Mouse (Mus musculus): ENCODE data around the gene Tmem86b. TPM values are rescaled to one million over a fixed set of nuclear protein-coding genes. Genes with fewer than 3 reads are reported as not detected.

Tmem86b gene
- total RNA-seq, 2 experiments from 2014 or later: 14.4 to 21.5 TPM

Small RNA genes within 50 kb of the gene (microRNA-seq; reads per million reads assigned to microRNA genes)
- 0 reads per million in 2 experiments for gene Gm23577

Other genes with a start within 250 kb of the Tmem86b start
- gene Gp6, start 233.7 kb downstream of the Tmem86b start, total RNA-seq (2021): not detected
- gene Rdh13, start 185.8 kb downstream of the Tmem86b start, total RNA-seq (2021): 10 to 100 TPM; 26.6 to 27.8 TPM
- gene Eps8l1, start 170.7 kb downstream of the Tmem86b start, total RNA-seq (2021): 1 to 10 TPM; 4.3 to 5.4 TPM
- 100 to 1,000 TPM; 146 to 164 TPM for gene Ppp1r12c, start 129.7 kb downstream of the Tmem86b start, total RNA-seq (2021)
- gene Tnnt1, start 115.0 kb downstream of the Tmem86b start, total RNA-seq (2021): 1 to 10 TPM; 1.1 to 4.2 TPM
- gene Tnni3, start 107.2 kb downstream of the Tmem86b start, total RNA-seq (2021): 1 to 10 TPM in 1 of 2 experiments, under 1 TPM in 1; 0.70 to 1.3 TPM
- gene Dnaaf3, start 99.0 kb downstream of the Tmem86b start, total RNA-seq (2021): under 1 TPM; 0.38 to 0.65 TPM
- 100 to 1,000 TPM; 203 to 220 TPM for gene Syt5, start 83.9 kb downstream of the Tmem86b start, total RNA-seq (2021)
- under 1 TPM; 0.28 to 0.40 TPM for gene Ptprh, start 27.4 kb downstream of the Tmem86b start, total RNA-seq (2021)
- gene Ppp6r1, start 27.6 kb upstream of the Tmem86b start, total RNA-seq (2021): 100 to 1,000 TPM; 134 to 136 TPM
- 10 to 100 TPM; 85.2 to 87.6 TPM for gene Hspbp1, start 53.6 kb upstream of the Tmem86b start, total RNA-seq (2021)
- gene Brsk1, start 59.2 kb upstream of the Tmem86b start, total RNA-seq (2021): 100 to 1,000 TPM; 325 to 344 TPM
- under 1 TPM; 0.18 to 0.20 TPM for gene Tmem150b, start 93.8 kb upstream of the Tmem86b start, total RNA-seq (2021)
- gene Kmt5c, start 108.7 kb upstream of the Tmem86b start, total RNA-seq (2021): 10 to 100 TPM; 35.3 to 38.7 TPM
- 1 to 10 TPM; 3.3 to 6.2 TPM for gene Cox6b2, start 121.7 kb upstream of the Tmem86b start, total RNA-seq (2021)
- not detected for gene Fam71e2, start 139.9 kb upstream of the Tmem86b start, total RNA-seq (2021)
- under 1 TPM in 1 of 2 experiments, not detected in 1; 0.47 TPM for gene Il11, start 151.4 kb upstream of the Tmem86b start, total RNA-seq (2021)
- not detected for gene Tmem190, start 151.5 kb upstream of the Tmem86b start, total RNA-seq (2021)
- gene Tmem238, start 158.2 kb upstream of the Tmem86b start, total RNA-seq (2021): 1 to 10 TPM; 1.4 to 2.0 TPM
- gene Rpl28, start 161.5 kb upstream of the Tmem86b start, total RNA-seq (2021): 100 to 1,000 TPM; 454 to 487 TPM
- gene Ube2s, start 181.2 kb upstream of the Tmem86b start, total RNA-seq (2021): 100 to 1,000 TPM; 103 to 109 TPM
- gene Shisa7, start 213.3 kb upstream of the Tmem86b start, total RNA-seq (2021): 100 to 1,000 TPM; 176 to 202 TPM
- 1 to 10 TPM; 4.0 to 7.8 TPM for gene Isoc2b, start 238.8 kb upstream of the Tmem86b start, total RNA-seq (2021)
- 10 to 100 TPM; 11.4 to 13.6 TPM for gene Isoc2a, start 245.7 kb upstream of the Tmem86b start, total RNA-seq (2021)